Mouse (Mus musculus): Measurements from ENCODE around the gene Cbr4. TPM values are rescaled to one million over a fixed set of nuclear protein-coding genes. Genes with fewer than 3 reads are reported as not detected.

Cbr4 gene
- polyA plus RNA-seq, 1 experiment from 2014 or later = 19.3 TPM

GRCm38 (mm10) chr8:61466696-61467552, 20.6 kb upstream of the Cbr4 start:
- H3K27ac ChIP-seq (replicated peaks) = no peak overlapping the region
- peak; percentile 45; the same call in 1 of the 2 replicates for ATAC-seq (ENCODE audit: low FRiP score, low read depth)
- 0 out of 2 replicates have a peak, but pooled peaks cover 13% of the 10 kb centered on the region for H3K4me1 ChIP-seq (replicated peaks)
- 67% methylated on average over 15 of the region's 15 CpGs for WGBS
- no peaks in the 10 kb centered on the region for H3K9me3 ChIP-seq
- no peaks in the 10 kb centered on the region for H3K27me3 ChIP-seq
- H3K9ac ChIP-seq = no peak overlapping the region
- H3K4me3 ChIP-seq = no peak overlapping the region
- H3K4me2 ChIP-seq = no peak overlapping the region
- no peaks in the 10 kb centered on the region for H3K36me3 ChIP-seq

- no peak for ATAC-seq (ENCODE audit: low FRiP score, low read depth)
- 94% methylated on average over 3 of the region's 3 CpGs for WGBS
- no peaks in the 10 kb centered on the region for H3K27me3 ChIP-seq
Measured at GRCm38 (mm10) chr8:61467553-61467815, 20.1 kb upstream of the Cbr4 start.

GRCm38 (mm10) chr8:61470213-61470612, 17.3 kb upstream of the Cbr4 start:
- Histone ChIP-seq H3K4me3 (no peak overlapping the region), H3K27ac (replicated peaks) (no peak overlapping the region), H3K27me3 (no peaks in the 10 kb centered on the region), H3K4me1 (replicated peaks) (0 out of 2 replicates have a peak, but pooled peaks cover 13% of the 10 kb centered on the region), H3K4me2 (no peak overlapping the region), H3K9me3 (no peaks in the 10 kb centered on the region), H3K9ac (no peak overlapping the region), H3K36me3 (no peaks in the 10 kb centered on the region)
- ATAC-seq (ENCODE audit: low FRiP score, low read depth) = no peak
- 77% methylated on average over 4 of the region's 4 CpGs for WGBS

More at GRCm38 (mm10) chr8:61467553-61467815, 20.1 kb upstream of the Cbr4 start:
- no peak overlapping the region for H3K9ac ChIP-seq
- no peaks in the 10 kb centered on the region for H3K9me3 ChIP-seq
- no peak overlapping the region for H3K27ac ChIP-seq (replicated peaks)
- H3K4me2 ChIP-seq = no peak overlapping the region
- H3K4me3 ChIP-seq = no peak overlapping the region
- 0 out of 2 replicates have a peak, but pooled peaks cover 13% of the 10 kb centered on the region for H3K4me1 ChIP-seq (replicated peaks)
- no peaks in the 10 kb centered on the region for H3K36me3 ChIP-seq

- H3K4me2 ChIP-seq = no peak overlapping the region
- no peaks in the 10 kb centered on the region for H3K27me3 ChIP-seq
- H3K9me3 ChIP-seq = no peaks in the 10 kb centered on the region
- WGBS = 67% methylated on average over 6 of the region's 6 CpGs
- no peaks in the 10 kb centered on the region for H3K36me3 ChIP-seq
- H3K4me1 ChIP-seq (replicated peaks) = no peaks in the 10 kb centered on the region
- no peak overlapping the region for H3K27ac ChIP-seq (replicated peaks)
- no peak overlapping the region for H3K4me3 ChIP-seq
- no peak for ATAC-seq (ENCODE audit: low FRiP score, low read depth)
- no peak overlapping the region for H3K9ac ChIP-seq
Measured at GRCm38 (mm10) chr8:61475251-61475673, 12.3 kb upstream of the Cbr4 start.

GRCm38 (mm10) chr8:61476160-61476559, 11.4 kb upstream of the Cbr4 start:
- no peak overlapping the region for H3K4me2 ChIP-seq
- no peaks in the 10 kb centered on the region for H3K27me3 ChIP-seq
- H3K9me3 ChIP-seq = no peaks in the 10 kb centered on the region
- no peak for ATAC-seq (ENCODE audit: low FRiP score, low read depth)
- no peak overlapping the region for H3K9ac ChIP-seq
- H3K4me1 ChIP-seq (replicated peaks) = no peaks in the 10 kb centered on the region
- no peak overlapping the region for H3K27ac ChIP-seq (replicated peaks)
- 84% methylated on average over 9 of the region's 9 CpGs for whole genome bisulfite sequencing
- H3K4me3 ChIP-seq = no peak overlapping the region
- no peaks in the 10 kb centered on the region for H3K36me3 ChIP-seq

- Histone ChIP-seq H3K27me3 (no peaks in the 10 kb centered on the region), H3K9me3 (no peaks in the 10 kb centered on the region), H3K4me3 (no peak overlapping the region), H3K4me1 (replicated peaks) (no peaks in the 10 kb centered on the region), H3K27ac (replicated peaks) (no peak overlapping the region), H3K36me3 (no peaks in the 10 kb centered on the region), H3K4me2 (no peak overlapping the region), H3K9ac (no peak overlapping the region)
- 94% methylated on average over 4 of the region's 4 CpGs for WGBS
- ATAC-seq (ENCODE audit: low FRiP score, low read depth) = no peak
Measured at GRCm38 (mm10) chr8:61478150-61478549, 9.4 kb upstream of the Cbr4 start.

GRCm38 (mm10) chr8:61478793-61479192, 8.7 kb upstream of the Cbr4 start:
- no peak overlapping the region for H3K4me2 ChIP-seq
- WGBS = 78% methylated on average over 8 of the region's 8 CpGs
- no peak for ATAC-seq (ENCODE audit: low FRiP score, low read depth)

GRCm38 (mm10) chr8:61479506-61480214, 7.9 kb upstream of the Cbr4 start:
- no peaks in the 10 kb centered on the region for H3K27me3 ChIP-seq
- H3K27ac ChIP-seq (replicated peaks) = no peak overlapping the region
- H3K4me2 ChIP-seq = no peak overlapping the region
- H3K4me3 ChIP-seq = no peak overlapping the region
- WGBS = 57% methylated on average over 11 of the region's 11 CpGs
- H3K4me1 ChIP-seq (replicated peaks) = no peaks in the 10 kb centered on the region
- no peak overlapping the region for H3K9ac ChIP-seq
- H3K9me3 ChIP-seq = no peaks in the 10 kb centered on the region
- no peaks in the 10 kb centered on the region for H3K36me3 ChIP-seq
- peak; percentile 56; the same call in 1 of the 2 replicates for ATAC-seq (ENCODE audit: low FRiP score, low read depth)

More at GRCm38 (mm10) chr8:61478793-61479192, 8.7 kb upstream of the Cbr4 start:
- Histone ChIP-seq H3K36me3 (no peaks in the 10 kb centered on the region), H3K27ac (replicated peaks) (no peak overlapping the region), H3K4me3 (no peak overlapping the region), H3K4me1 (replicated peaks) (no peaks in the 10 kb centered on the region), H3K9me3 (no peaks in the 10 kb centered on the region), H3K27me3 (no peaks in the 10 kb centered on the region), H3K9ac (no peak overlapping the region)

GRCm38 (mm10) chr8:61480260-61480967, 7.1 kb upstream of the Cbr4 start:
- H3K9me3 ChIP-seq = no peaks in the 10 kb centered on the region
- no peak overlapping the region for H3K4me2 ChIP-seq
- H3K9ac ChIP-seq = no peak overlapping the region
- H3K27ac ChIP-seq (replicated peaks) = no peak overlapping the region
- no peaks in the 10 kb centered on the region for H3K4me1 ChIP-seq (replicated peaks)
- no peak overlapping the region for H3K4me3 ChIP-seq
- ATAC-seq (ENCODE audit: low FRiP score, low read depth) = peak; percentile 38; the same call in 1 of the 2 replicates
- no peaks in the 10 kb centered on the region for H3K27me3 ChIP-seq
- WGBS = 79% methylated on average over 14 of the region's 14 CpGs
- no peaks in the 10 kb centered on the region for H3K36me3 ChIP-seq

GRCm38 (mm10) chr8:61486923-61487529, 508 bp upstream of the Cbr4 start:
- no peak; the same call in 1 of the 2 replicates for ATAC-seq (ENCODE audit: low FRiP score, low read depth)
- Histone ChIP-seq H3K4me2 (no peak overlapping the region), H3K9me3 (no peaks in the 10 kb centered on the region), H3K9ac (no peak overlapping the region), H3K4me1 (replicated peaks) (peaks cover 8% of the 10 kb centered on the region), H3K4me3 (peak overlapping the region; percentile 78; the same call in 1 of the 2 replicates), H3K27me3 (no peaks in the 10 kb centered on the region), H3K27ac (replicated peaks) (peak overlapping the region; percentile 95; the same call in 1 of the 2 replicates), H3K36me3 (no peaks in the 10 kb centered on the region)
- WGBS = 100% methylated on average over 2 of the region's 2 CpGs

GRCm38 (mm10) chr8:61488631-61489030, 1.1 kb downstream of the Cbr4 start:
- Histone ChIP-seq H3K9me3 (no peaks in the 10 kb centered on the region), H3K4me2 (peak overlapping the region; percentile 87), H3K36me3 (no peaks in the 10 kb centered on the region), H3K27ac (replicated peaks) (no peak overlapping the region), H3K27me3 (no peaks in the 10 kb centered on the region), H3K4me1 (replicated peaks) (peaks cover 8% of the 10 kb centered on the region), H3K9ac (no peak overlapping the region), H3K4me3 (peak overlapping the region; percentile 78; the same call in 1 of the 2 replicates)
- WGBS = 92% methylated on average over 8 of the region's 8 CpGs
- no peak for ATAC-seq (ENCODE audit: low FRiP score, low read depth)
